Mouse (Mus musculus) erythroblast, embryonic 14.5 days (primary cell): ENCODE results near the gene Ndrg3.

Experiments
- GATA1 ChIP-seq: IDR thresholded peaks from 2 replicates; pipeline ENCODE4 v1.6.1; 2012; ENCODE audit warnings: low read length, inconsistent platforms, mixed read lengths
- TAL1 ChIP-seq: IDR thresholded peaks from 3 replicates; pipeline ENCODE4 v1.6.1; 2012; ENCODE audit warnings: low read length, inconsistent platforms, mixed read lengths

- TF ChIP-seq GATA1 (no peak), TAL1 (no peak)
These were observed 23.4 kb downstream of the Ndrg3 start for GRCm38 (mm10) chr2:156968501-156968900.
